Mouse (Mus musculus): ENCODE results near the gene Polh.

Polh gene

GRCm38 (mm10) chr17:46132058-46132718, 70.3 kb downstream of the Polh start:
- peak in 1 of 2 experiments; percentile 61 for DNase-seq (ENCODE audit: low spot score in 2 of 2)

GRCm38 (mm10) chr17:46129741-46130498, 72.5 kb downstream of the Polh start:
- peak in 1 of 2 experiments; percentile 22 for DNase-seq (ENCODE audit: low spot score in 2 of 2)

GRCm38 (mm10) chr17:46127814-46128493, 74.5 kb downstream of the Polh start:
- DNase-seq (ENCODE audit: low spot score in 2 of 2): no peak

- no peak for DNase-seq (ENCODE audit: low spot score in 2 of 2)
Measured at GRCm38 (mm10) chr17:46126608-46127007, 75.8 kb downstream of the Polh start.

- no peak for DNase-seq (ENCODE audit: low spot score in 2 of 2)
Measured at GRCm38 (mm10) chr17:46123953-46124700, 78.3 kb downstream of the Polh start.

- no peak for DNase-seq (ENCODE audit: low spot score in 2 of 2)
Measured at GRCm38 (mm10) chr17:46123285-46123684, 79.2 kb downstream of the Polh start.

GRCm38 (mm10) chr17:46122791-46123190, 79.7 kb downstream of the Polh start:
- no peak for DNase-seq (ENCODE audit: low spot score in 2 of 2)

Measured in left cerebral cortex, adult 9 months (tissue).